Mouse (Mus musculus): Measurements from ENCODE around the gene Btbd6.

Btbd6 gene

GRCm38 (mm10) chr12:112955800-112956199 is 20.5 kb upstream of the Btbd6 start:
- peak; percentile 68 for DNase-seq (ENCODE audit: low spot score)

GRCm38 (mm10) chr12:112958303-112958702 is 18.0 kb upstream of the Btbd6 start:
- DNase-seq (ENCODE audit: low spot score), result no peak

DNA sequence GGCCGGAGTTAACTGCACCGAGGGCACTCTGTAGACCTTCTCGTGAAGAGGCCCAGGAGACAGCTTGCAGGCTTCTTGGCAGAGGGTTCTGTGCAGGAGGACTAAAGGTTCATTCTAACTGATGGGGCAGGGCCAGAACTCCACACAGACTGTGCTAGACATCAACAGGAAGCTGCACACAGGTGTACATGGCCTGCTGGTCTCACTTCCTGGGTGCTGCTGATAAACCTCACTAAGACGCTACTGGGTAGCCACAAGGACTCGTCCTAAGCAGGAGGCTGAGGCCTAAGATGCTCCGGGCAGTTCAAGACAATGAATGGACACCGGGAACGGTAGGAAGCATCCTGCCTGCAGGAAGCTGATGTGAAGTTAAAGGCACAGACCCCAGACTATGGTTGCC is 16.9 kb upstream of the Btbd6 start:
- no peak for DNase-seq (ENCODE audit: low spot score)

- DNase-seq (ENCODE audit: low spot score), result no peak
Measured at GRCm38 (mm10) chr12:112961428-112961827, 14.9 kb upstream of the Btbd6 start.

GRCm38 (mm10) chr12:112961872-112962271 is 14.4 kb upstream of the Btbd6 start:
- DNase-seq (ENCODE audit: low spot score), result no peak

- no peak for DNase-seq (ENCODE audit: low spot score)
Measured at GRCm38 (mm10) chr12:112965783-112966182, 10.5 kb upstream of the Btbd6 start.

DNA sequence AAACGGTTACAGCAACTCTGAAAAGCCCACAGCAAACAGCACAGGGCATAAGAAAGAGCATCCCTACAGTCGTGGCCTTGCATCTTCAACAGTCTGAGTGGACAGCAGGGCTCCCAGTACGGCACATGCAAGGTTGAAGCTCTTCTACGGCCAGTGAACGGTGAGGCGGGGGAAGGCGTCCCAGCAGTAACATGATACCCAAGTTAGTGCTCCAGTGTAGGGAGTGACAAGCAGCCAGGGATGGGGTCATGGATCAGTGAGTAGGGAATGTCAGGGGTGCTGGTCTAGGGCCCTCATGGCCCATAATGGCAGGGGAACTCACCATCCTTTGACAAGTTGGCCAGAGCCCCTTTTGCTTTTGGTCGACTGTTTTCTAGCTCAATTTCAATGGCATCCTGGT is 7.3 kb upstream of the Btbd6 start:
- DNase-seq (ENCODE audit: low spot score), result no peak

DNA sequence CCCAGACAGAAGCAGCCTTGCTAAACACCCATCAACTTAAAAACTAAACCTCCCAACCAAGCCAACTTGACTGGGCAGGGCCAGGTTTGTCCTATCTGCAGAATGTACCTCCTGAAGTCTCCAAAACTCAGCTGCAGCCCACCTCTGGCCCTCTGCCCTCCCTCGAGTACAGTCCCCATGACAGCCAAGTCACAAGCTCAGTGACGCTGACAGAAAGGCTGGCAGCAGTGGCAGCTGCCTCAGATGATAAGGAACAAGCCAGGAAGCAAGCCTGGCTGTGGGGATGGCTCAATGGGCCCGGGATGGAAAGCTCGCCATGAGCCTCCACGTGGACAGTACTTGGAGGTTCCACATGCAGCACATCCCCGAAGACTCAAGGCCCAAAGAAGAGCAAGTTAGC is 6.7 kb upstream of the Btbd6 start:
- no peak for DNase-seq (ENCODE audit: low spot score)

- no peak for DNase-seq (ENCODE audit: low spot score)
Measured at GRCm38 (mm10) chr12:112974736-112975135, 1.5 kb upstream of the Btbd6 start.

DNA sequence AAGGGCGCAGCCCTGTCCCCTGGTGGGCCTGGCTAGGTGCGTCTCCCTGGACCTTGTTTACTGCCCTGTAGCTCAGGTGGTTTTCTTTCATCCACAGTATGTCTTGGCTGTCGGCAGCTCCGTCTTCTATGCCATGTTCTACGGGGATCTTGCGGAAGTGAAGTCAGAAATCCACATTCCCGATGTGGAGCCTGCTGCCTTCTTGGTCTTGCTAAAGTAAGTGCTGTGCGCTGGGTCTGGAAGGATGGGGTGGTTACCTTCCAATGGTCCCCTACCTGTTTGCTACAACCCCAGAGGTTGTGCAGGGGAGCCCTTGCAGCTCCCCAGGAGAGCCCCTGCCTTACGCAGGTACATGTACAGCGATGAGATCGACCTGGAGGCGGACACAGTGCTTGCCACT is 874 bp downstream of the Btbd6 start:
- DNase-seq (ENCODE audit: low spot score), result no peak

GRCm38 (mm10) chr12:112982031-112982430 is 5.7 kb downstream of the Btbd6 start:
- DNase-seq (ENCODE audit: low spot score), result no peak

- no peak for DNase-seq (ENCODE audit: low spot score)
Measured at GRCm38 (mm10) chr12:112985346-112985745, 9.1 kb downstream of the Btbd6 start.

DNA sequence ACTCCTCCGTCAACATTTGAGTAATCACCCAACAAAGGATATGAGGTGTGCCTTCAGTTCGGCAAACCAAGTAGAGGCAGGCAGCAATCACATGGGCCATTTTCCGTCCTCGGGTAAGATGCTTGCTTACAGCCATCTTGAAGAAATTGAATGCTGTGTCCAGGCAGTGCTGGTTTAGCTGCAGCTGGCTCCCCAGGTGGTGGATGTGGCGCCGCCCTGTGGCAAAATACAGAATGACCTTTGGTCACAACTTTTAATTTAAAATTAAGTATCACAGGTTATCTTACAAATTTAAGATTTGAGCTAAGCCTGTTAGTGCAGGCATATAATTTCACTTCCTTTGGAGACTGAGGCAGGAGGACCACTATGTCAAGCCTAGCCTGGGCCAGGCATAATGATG is 11.6 kb downstream of the Btbd6 start:
- DNase-seq (ENCODE audit: low spot score), result no peak

GRCm38 (mm10) chr12:112990706-112991405 is 14.6 kb downstream of the Btbd6 start:
- DNase-seq (ENCODE audit: low spot score), result no peak

- no peak for DNase-seq (ENCODE audit: low spot score)
Measured at GRCm38 (mm10) chr12:112991444-112991843, 15.2 kb downstream of the Btbd6 start.

GRCm38 (mm10) chr12:112994153-112994552 is 17.9 kb downstream of the Btbd6 start:
- DNase-seq (ENCODE audit: low spot score), result no peak

- no peak for DNase-seq (ENCODE audit: low spot score)
Measured at GRCm38 (mm10) chr12:112999569-113000293, 23.4 kb downstream of the Btbd6 start.

GRCm38 (mm10) chr12:113000294-113001132 is 24.2 kb downstream of the Btbd6 start, which contains the start of gene Brf1:
TSS of gene Brf1 (minus strand) at chr12:113000704.
- peak; percentile 95 for DNase-seq (ENCODE audit: low spot score)

DNA sequence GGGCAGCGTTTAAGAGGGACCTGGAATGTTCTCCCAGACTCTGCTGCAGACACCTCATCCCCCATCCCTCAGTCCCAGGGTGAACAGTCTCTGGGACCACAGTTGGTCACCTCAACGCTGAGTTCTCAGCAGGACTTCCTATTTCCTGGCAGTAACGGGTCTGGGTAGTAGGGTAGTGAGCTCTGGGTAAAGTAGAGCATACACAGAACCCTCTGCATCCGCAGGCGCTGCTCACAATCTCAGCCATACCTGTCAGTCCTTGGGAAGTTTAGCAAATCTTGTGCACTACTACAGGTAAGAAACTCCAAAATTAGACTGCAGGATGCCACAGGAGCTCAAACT is 24.8 kb downstream of the Btbd6 start:
- DNase-seq (ENCODE audit: low spot score), result no peak

- no peak for DNase-seq (ENCODE audit: low spot score)
Measured at GRCm38 (mm10) chr12:113002667-113003066, 26.4 kb downstream of the Btbd6 start.

- DNase-seq (ENCODE audit: low spot score), result no peak
Measured at GRCm38 (mm10) chr12:113004011-113004410, 27.7 kb downstream of the Btbd6 start.

DNA sequence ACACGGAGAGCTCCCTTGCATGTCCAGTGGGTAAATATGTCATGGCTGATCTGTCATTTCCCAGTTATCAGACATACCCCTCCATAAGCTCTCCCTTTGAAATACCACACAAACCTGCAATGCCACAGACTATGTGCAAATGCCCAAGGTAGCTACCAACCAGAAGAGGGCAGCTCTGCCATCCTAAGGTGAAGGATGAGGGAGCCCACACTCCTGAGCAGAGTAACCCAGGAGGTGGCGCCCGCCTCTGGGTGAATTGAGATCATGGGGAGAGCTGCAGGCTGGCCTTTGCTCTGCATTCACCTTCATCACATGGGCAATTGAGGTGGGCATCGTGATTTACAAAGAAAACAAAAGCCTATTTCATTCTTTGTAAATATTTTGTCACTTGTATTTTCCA is 28.7 kb downstream of the Btbd6 start:
- DNase-seq (ENCODE audit: low spot score), result peak; percentile 65
